Mouse (Mus musculus) lung, postnatal 10 days (tissue): ENCODE results near the gene Sptlc2.
A peak's percentile ranks its signal among the peaks of the same experiment; 100 is the strongest.
"Not testable (repeated sequence)": the region's sequence is repeated elsewhere in the genome, so short reads cannot be mapped to it uniquely, and the experiment has no call there.

Experiments
- DNase-seq: peaks from one replicate; pipeline ENCODE4 v3.0.0; 2021

The Sptlc2 gene

GRCm38 (mm10) chr12:87330213-87330612, 57.9 kb downstream of the Sptlc2 start:
- no peak for DNase-seq

GRCm38 (mm10) chr12:87328025-87328424, 60.1 kb downstream of the Sptlc2 start:
- DNase-seq = no peak

GRCm38 (mm10) chr12:87327610-87328009, 60.5 kb downstream of the Sptlc2 start:
- DNase-seq = peak; percentile 4

- no peak for DNase-seq
Measured at GRCm38 (mm10) chr12:87325452-87325851, 62.7 kb downstream of the Sptlc2 start.

GRCm38 (mm10) chr12:87319229-87319628, 68.9 kb downstream of the Sptlc2 start:
- no peak for DNase-seq

- no peak for DNase-seq
Measured at GRCm38 (mm10) chr12:87317951-87318350, 70.2 kb downstream of the Sptlc2 start.

GRCm38 (mm10) chr12:87313098-87313497, 75.1 kb downstream of the Sptlc2 start:
- no peak for DNase-seq

- not testable (repeated sequence) for DNase-seq
Measured at GRCm38 (mm10) chr12:87306584-87306844, 81.6 kb downstream of the Sptlc2 start.

- no peak for DNase-seq
Measured at GRCm38 (mm10) chr12:87305767-87306583, 82.2 kb downstream of the Sptlc2 start.

- no peak for DNase-seq
Measured at GRCm38 (mm10) chr12:87301189-87301588, 87.0 kb downstream of the Sptlc2 start.

- no peak for DNase-seq
Measured at GRCm38 (mm10) chr12:87300441-87300690, 87.8 kb downstream of the Sptlc2 start.

- DNase-seq = peak; percentile 44
Measured at GRCm38 (mm10) chr12:87299657-87300440, 88.3 kb downstream of the Sptlc2 start, which contains the start of gene Ism2. Gene Ism2 (minus strand): TSS chr12:87299705.

- no peak for DNase-seq
Measured at GRCm38 (mm10) chr12:87299037-87299656, 89.0 kb downstream of the Sptlc2 start.

- DNase-seq = no peak
Measured at GRCm38 (mm10) chr12:87293934-87294333, 94.2 kb downstream of the Sptlc2 start.

GRCm38 (mm10) chr12:87289100-87289499, 99.1 kb downstream of the Sptlc2 start:
- no peak for DNase-seq

- DNase-seq = peak; percentile 30
Measured at GRCm38 (mm10) chr12:87284726-87285125, 103.4 kb downstream of the Sptlc2 start.

- DNase-seq = no peak
Measured at GRCm38 (mm10) chr12:87284268-87284667, 103.9 kb downstream of the Sptlc2 start.

- no peak for DNase-seq
Measured at GRCm38 (mm10) chr12:87283706-87284105, 104.4 kb downstream of the Sptlc2 start.

GRCm38 (mm10) chr12:87282743-87283142, 105.4 kb downstream of the Sptlc2 start:
- DNase-seq = no peak

- no peak for DNase-seq
Measured at GRCm38 (mm10) chr12:87281766-87282165, 106.4 kb downstream of the Sptlc2 start.

- DNase-seq = peak; percentile 34
Measured at GRCm38 (mm10) chr12:87279879-87280278, 108.3 kb downstream of the Sptlc2 start.

GRCm38 (mm10) chr12:87279350-87279749, 108.8 kb downstream of the Sptlc2 start:
- no peak for DNase-seq

- peak; percentile 11 for DNase-seq
Measured at GRCm38 (mm10) chr12:87278118-87278730, 109.9 kb downstream of the Sptlc2 start.

- not testable (repeated sequence) for DNase-seq
Measured at GRCm38 (mm10) chr12:87277251-87277650, 110.9 kb downstream of the Sptlc2 start.
